Mouse (Mus musculus) left cerebral cortex, postnatal 14 days (tissue): ENCODE results near the gene Gm3015. TPM values are rescaled to one million over a fixed set of nuclear protein-coding genes. Genes with fewer than 3 reads are reported as not detected.
"Not testable (repeated sequence)": the region's sequence is repeated elsewhere in the genome, so short reads cannot be mapped to it uniquely, and the experiment has no call there.

ENCODE experiments used
- DNase-seq, 2 experiments: peaks; one replicate each; pipeline ENCODE4 v3.0.0; 2021 to 2022; ENCODE audit warnings: low spot score in 2 of 2, mixed read lengths in 1 of 2
- intact Hi-C: fragments of 180-260 bp; cut with DNase I; formaldehyde crosslinking; loops from one replicate; pipeline ENCODE4 v1.15.1; 2025
- long read RNA-seq, 2 experiments: library from polyadenylated mRNA; stranded (forward); transcript quantifications; one replicate each; pipeline ENCODE4 v2.0.0; 2021
- total RNA-seq, 2 experiments: library from RNA; stranded (reverse); gene quantifications; 2 replicates each; pipeline ENCODE4 v1.2.3; 2021

Gene Gm3015
- total RNA-seq = not detected
- long read RNA-seq, experiment 1 = 0 reads
- long read RNA-seq, experiment 2 = 0 reads

- intact Hi-C loops, DNase-seq: not testable (repeated sequence)
Observed at GRCm38 (mm10) chr14:42768721-42769120, at the start of gene Gm3015. TSS of gene Gm3015 (minus strand) at chr14:42768821.

GRCm38 (mm10) chr14:42797887-42798286 is 29.3 kb upstream of the Gm3015 start, which contains the start of gene Gm10377:
TSS of gene Gm10377 (minus strand) at chr14:42797987.
- DNase-seq, intact Hi-C loops: not testable (repeated sequence)

Other genes starting within 250 kb of the Gm3015 start
- gene Gm8024, start 244.5 kb downstream of the Gm3015 start, total RNA-seq = not detected
- not detected for gene Gm17124, start 168.9 kb downstream of the Gm3015 start, total RNA-seq
- gene Gm3633, start 126.9 kb downstream of the Gm3015 start, total RNA-seq = not detected
- not detected for gene Gm10378, start 112.9 kb downstream of the Gm3015 start, total RNA-seq
- gene Gm10377, start 29.2 kb upstream of the Gm3015 start, total RNA-seq = not detected
- not detected for gene Gm21977, start 84.7 kb upstream of the Gm3015 start, total RNA-seq
- not detected for gene Gm8082, start 224.8 kb upstream of the Gm3015 start, total RNA-seq
- under 1 TPM in 1 of 2 experiments, not detected in 1; 0.49 TPM for gene Gm10376, start 246.8 kb upstream of the Gm3015 start, total RNA-seq